Mouse (Mus musculus): ENCODE results near the gene Samd3.

Samd3 gene

DNA sequence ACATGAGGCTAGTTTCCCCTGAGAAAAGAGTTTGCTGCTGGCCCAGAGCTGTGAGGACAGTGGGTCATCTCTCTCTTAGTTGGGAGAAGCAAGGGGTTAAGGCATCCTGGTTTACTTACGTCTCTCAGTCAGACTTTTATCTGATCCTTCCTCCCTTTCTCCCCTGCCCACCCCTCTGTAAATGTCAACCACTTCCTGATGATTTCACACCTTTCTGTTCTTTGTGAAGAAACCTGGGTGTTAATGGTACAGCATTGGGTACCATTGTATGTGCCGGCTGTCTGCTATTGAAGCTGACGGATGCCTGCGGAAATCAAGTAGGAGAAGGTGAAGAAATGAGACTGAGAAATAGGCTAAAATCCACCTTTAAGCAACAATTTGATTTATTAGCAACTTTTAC is at the start of gene Samd3:
Gene Samd3, plus strand, starts transcription at position 220 of the 400 bp plus-strand sequence.
- no peak for DNase-seq (ENCODE audit: extremely low spot score)

DNA sequence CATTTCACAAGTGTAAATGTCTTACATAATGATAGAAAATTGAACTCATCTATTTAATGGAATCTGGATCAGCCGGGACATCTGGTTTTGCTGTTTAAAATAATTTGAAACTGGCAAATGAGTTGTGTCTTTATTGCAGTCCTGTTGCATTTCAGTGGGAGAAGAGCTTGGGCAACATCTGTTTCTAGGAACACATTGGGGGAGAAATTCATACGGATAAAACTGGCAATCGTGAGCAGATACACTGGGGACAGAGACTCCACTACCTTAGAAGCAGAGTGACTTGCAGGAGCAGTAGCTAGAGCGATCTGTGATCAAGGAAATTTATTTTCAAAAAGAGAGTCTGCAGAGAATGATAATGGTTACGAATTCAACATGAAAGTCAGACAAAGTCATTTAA is 44.2 kb upstream of the Samd3 start:
- no peak for DNase-seq (ENCODE audit: extremely low spot score)

DNA sequence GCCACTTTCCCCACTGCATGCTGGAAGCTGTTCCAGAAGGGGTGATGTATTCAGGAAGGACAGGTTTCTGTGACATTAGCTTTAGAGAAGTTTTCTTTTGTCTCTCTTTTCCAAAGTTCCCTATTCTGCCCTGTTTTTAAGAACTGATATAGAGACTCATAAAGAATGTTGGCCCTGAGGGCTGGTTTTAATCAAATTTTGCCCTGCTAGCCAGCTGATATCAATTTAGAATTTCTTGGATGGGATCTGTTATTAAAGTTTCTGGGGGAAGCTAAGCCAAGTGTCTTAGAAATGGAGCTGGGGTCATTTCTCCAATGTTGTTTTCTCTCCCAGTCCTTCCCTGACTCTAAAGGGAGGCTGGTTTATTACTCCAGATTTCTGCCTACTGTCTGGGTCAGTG is 38.7 kb upstream of the Samd3 start:
- DNase-seq (ENCODE audit: extremely low spot score): no peak

DNA sequence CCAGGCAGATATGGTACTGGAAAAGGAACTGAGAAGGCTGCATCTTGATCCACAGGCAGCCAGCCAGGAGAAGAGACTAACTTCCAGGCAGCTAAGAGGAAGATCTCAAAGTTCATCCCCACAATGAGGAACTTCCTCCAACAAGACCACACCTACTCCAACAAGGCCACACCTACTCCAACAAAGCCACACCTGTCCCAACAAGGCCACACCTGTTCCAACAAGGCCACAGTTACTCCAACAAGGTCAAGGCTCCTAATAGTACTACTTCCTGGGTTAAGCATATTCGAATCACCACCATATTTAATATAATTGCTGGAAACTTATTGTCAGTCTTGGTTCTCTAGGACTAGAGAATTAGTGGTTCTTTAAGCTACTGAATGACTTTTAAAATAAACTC is 34.6 kb upstream of the Samd3 start:
- no peak for DNase-seq (ENCODE audit: extremely low spot score)

DNA sequence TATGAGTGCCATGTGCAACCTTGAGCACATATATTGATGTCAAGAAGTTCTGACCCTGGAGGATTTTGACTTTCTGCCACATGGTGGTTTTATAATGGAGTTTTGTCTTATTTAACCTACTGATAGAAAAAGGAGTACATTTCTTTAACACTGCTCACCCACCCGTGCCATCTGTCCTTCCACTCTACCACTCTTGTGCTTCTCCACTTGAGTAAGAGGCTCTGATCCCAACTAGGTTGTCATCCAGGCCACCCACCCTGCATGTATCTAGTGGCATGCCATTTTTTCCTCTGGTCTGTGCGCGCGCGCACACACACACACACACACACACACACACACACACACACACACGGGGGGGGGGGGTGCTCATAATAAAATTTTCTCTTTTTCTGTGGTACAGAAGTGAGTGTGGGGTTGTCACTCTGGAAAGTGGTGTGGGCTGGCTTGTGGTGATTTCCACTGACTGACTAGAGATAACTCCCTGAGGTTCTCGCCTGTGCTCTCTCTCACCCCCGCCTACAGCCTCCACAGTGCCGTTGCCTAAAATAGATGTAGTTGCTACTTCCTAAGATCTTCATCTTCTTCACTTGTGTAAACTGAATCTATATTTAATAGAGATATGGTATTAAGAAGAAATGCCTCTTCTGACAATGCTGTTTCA is 26.7 kb upstream of the Samd3 start:
- no peak for DNase-seq (ENCODE audit: extremely low spot score)

DNA sequence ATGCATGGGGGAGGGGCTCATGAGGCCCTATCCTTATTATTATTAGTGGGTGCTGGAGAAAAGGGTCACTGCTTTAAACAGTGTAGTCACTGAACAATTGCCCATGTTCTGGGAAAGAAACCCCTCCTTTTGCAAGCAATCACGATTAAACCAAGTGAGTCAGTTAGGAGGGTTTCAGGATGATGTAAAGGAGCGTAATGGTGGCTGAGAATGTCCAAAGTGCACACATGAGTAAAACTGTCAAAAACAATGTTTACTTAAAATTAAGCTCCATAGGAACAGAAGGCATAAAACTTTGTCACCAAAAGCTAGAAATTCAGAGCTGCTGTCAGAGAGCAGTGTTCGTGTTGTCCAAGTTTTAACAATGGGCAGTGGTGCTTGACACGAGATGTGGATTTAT is 8.8 kb upstream of the Samd3 start:
- DNase-seq (ENCODE audit: extremely low spot score): no peak

DNA sequence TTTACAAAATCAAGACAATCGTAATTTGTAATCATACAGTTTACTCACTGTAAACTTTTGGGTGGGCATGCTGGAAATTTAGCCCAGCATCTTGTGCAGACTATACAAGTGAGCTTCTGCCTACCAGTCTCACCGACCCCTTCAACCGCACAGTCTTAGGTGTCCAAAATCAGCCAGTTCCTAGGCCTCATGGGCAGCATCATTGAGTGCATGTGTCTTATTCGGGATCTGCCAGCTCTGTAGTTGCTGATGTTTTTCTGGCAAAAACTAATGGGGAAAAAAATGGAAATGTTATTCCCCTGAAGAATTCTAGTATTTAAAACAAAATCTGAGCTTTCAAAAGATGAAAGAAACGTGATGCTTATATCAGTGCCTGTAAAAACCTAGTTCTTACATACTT is 3.3 kb upstream of the Samd3 start:
- DNase-seq (ENCODE audit: extremely low spot score): no peak

DNA sequence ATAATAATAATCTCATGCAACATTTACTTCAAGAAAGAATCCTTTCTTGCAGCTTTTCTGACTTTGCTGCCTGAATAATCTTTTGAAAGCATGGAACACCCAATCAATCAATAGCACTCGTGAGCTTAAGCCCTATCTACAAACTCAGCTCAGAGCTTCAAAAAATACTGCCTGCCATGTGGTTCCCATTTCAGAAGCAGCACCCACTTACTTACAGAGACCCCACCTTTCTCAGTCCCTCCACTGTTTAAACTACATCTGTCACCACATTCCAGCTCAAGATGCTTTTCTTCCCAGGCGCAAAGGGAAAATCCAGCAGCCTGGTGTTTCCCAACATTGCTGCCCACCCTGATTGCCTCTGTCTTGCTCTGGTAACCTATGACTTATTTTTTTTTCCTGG is 2.8 kb upstream of the Samd3 start:
- no peak for DNase-seq (ENCODE audit: extremely low spot score)

DNA sequence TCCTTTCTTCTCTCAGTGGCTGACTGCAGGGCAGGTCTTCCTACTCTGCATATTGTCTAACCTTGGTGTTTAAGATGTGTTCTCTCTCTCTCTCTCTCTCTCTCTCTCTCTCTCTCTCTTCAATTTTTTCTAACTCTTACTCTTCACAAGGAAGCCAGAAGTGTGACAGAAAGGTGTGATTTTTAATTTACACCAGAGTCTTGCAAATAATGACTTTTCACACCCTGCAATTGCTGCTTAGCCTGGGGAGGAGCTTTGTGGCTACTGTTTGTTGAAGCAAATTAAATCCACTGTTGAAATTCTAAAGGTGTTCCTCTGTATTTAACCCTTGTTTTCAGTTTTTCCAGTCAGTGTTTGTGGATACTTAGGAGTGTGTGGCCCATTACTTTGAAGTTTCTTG is 1.3 kb upstream of the Samd3 start:
- DNase-seq (ENCODE audit: extremely low spot score): no peak

DNA sequence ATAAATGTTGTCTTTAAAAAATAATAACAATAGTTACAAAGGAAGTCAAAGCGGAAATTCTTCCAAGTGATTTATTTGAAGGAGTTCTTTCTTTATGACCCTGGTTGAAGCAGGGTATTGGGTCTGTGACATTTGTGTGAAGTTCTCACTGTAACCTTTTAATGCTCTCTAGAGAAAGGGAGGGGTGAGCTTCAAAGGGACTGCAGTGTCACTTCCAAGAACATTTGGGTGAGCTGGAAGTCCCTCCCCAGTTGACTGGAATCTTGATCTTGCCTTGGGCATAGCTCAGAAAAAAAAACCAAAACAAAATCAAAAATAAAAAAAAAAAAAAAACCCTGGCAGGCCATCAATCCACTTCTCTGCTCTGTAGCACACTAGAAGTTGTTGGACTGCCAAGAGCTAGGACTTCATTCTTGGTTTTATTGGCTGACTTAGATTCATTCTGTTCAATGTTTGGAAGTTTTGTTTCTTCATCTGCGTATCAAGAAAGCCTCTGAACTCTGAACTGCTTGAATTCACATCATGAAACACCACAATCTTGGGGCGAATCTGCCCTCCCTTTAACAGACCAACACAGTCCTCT is 2.7 kb downstream of the Samd3 start:
- no peak for DNase-seq (ENCODE audit: extremely low spot score)

DNA sequence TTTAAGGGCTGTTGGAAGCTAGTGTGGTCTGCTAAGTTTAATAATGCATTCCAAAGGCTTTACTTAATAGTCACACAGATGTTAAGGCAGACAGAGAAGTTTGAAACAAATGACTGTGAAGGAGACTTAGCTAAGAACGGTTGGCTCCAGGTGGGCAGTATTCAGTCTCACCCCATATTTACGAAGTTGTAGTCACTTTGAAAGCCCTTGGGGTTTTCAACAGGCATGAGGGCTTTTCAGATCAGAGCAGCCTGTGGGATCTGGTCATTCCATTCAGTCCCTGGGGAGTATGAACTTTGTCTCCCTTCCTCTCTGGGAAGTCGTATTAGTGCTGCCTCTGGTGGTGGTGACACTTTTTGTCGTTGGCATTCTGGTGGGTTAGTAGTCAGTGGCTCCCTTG is 9.1 kb downstream of the Samd3 start:
- DNase-seq (ENCODE audit: extremely low spot score): no peak

DNA sequence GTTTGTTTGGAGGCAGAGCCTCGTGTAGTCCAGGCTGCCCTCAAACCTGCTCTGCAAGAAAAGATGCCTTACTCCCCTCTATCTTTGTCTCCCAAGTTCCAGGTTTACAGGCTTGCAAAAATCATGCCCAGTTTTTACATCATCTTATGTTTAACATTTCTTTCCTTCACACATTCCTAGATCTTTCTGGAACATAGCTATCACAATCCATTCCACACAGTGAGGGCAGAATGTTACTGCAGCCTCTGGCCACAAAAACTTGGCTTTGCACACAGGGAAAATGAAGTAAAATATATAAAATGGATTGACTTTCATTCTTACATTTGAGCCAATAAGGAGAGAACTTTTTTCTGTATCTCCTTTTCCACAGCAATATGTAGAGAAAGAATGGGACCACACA is 9.6 kb downstream of the Samd3 start:
- no peak for DNase-seq (ENCODE audit: extremely low spot score)

DNA sequence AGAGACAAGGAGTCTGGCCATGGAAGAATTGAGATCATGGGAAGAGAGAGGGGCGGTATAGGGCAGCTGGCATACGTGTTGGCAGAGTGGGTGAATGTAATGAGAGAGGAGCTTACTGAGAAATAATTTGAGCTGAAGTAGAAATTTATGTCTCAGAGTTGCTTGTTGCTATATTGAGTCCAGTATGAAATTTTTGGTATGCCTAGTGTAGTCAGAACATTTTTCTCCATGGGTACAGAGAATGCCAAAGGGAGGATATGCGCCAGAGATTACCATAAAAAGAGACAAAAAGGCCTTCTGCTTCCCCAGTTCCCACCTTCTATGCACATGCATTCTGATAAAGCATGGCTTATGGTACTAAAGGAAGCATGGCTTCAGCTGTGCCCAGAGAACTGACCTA is 13.7 kb downstream of the Samd3 start:
- no peak for DNase-seq (ENCODE audit: extremely low spot score)

DNA sequence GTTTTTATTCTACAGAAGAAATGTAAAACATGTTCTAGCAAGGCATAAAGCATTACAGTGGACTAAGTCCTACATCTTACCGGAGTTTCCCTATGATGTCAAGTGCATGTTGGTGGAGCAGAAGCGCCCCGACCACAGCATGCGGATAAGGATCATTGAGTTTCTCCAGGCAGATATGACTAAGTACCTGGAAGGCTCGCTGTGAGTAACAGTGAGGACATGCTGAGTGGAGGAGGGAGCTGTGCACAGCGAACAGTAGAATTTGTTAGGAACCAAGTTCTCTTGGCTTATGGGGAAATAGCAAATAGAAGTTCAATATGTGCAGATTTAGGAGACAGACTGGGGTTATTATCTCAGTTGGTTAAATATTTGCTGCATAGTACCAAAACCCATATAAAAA is 15.0 kb downstream of the Samd3 start:
- DNase-seq (ENCODE audit: extremely low spot score): no peak

DNA sequence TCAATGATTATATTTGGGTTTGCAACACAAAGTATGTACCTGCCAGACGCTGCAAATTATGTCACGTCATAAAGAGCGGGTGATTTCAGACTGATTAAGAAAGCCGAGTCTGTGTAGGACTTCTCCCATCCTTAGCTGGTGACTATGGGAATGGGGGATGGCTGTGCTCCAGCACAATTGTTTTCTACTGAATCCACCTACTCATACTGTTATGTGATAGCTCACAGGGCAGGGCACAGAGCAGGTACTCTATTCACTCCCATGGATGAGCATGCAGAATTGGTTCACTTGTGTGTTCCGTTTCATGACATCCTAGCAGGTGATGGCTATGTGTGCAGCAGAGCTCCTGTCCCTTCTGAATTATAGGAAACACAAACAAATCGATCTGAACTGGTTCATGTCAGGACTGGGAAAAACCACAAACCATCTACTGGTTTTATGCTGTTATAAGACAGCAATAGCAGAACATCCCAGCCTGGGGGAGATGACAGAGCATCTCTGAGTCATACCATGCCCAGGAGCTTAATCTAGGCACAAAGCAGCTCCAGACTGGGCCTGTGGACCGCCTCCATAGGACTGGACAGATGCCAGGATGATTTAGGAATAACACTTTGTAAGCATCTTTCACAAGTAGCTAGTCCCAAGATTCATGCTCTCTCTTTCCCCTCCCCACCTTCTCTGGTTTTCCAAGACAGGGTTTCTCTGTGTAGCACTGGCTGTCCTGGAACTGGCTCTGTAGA is 20.1 kb downstream of the Samd3 start:
- DNase-seq (ENCODE audit: extremely low spot score): no peak

DNA sequence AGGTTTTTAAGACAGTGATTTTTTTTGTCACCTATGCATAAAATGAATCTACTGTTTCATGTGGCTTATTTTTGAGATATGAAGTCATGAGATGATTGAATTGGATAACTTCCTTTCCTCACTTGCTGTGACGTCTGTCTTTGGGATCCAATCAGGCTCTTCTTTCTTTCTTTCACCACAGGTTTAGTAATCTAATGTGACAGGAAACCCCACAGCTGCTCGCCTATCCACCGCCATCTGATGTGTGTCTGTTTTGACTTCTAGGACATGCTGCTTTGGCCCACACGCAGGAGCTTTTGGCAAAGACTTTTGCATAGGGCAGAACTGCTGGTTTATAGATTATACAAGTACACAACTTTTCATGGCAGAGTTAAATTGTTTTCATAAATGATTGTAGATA is 30.4 kb downstream of the Samd3 start:
- DNase-seq (ENCODE audit: extremely low spot score): no peak

DNA sequence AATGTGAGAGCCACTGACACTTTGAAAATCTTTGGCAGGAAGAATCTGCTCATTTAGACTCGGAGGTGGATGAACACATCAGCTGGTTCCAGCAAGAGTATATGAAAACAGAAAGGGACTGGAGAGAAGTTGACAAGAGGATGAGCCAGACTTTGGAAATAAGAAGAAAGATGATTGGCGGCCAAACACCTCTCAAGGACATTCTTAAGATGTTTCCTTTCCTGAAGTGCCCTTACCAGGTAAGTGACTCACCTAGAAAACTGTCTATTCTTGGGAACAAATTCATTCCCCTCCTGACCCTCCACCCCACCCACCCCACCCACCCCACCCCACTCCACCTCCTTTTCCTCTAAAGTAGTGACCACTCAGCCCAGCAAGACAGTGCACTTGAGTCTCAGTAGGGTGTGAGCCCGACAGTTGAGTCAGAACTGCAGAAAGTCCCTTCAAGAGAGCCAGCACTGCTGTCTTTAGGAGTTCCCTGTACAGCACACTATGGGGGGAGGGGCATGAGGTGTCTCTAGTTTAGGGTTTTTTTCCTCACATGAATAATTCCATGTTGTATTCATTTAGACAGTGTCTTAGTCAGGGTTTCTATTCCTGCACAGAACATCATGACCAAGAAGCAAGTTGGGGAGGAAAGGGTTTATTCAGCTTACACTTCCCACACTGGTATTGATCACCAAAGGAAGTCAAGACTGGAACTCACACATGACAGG is 34.4 kb downstream of the Samd3 start:
- DNase-seq (ENCODE audit: extremely low spot score): no peak

DNA sequence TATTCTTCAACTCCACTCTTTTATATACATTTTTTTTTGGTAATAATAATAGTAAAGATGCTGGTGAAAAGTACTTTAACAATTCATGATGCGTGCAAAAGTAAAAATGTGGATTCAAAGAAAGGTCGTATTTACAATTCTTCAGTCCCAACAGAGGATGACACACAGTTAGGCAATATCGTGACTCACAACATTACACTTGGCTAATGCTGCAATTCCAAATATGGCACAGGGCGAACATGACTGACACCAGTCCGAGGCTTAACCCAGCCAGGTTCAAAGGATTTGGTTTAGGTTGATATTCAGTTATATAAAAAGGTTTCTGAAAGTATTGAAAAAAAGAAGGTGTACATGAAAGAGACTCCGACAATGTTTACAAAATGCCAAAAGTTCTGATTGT is 45.9 kb downstream of the Samd3 start:
- no peak for DNase-seq (ENCODE audit: extremely low spot score)

DNA sequence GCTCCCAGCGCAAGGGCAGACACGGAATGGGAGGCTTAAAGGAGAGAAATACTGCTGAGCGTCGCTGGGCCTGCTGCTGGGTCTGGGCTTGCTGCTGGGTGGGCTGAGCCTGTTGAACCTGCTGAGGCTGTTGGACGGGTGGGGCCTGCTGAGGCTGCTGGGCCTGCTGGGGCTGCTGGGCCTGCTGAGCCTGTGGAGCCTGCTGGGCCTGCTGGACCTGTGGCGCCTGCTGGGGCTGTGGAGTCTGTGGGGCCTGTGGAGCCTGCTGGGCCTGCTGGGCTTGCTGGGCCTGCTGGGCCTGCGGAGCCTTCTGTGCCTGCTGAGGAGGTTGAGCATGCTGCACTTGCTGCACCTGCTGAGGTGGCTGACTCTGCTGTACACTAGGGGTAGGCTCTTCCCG is 50.5 kb downstream of the Samd3 start:
- no peak for DNase-seq (ENCODE audit: extremely low spot score)

DNA sequence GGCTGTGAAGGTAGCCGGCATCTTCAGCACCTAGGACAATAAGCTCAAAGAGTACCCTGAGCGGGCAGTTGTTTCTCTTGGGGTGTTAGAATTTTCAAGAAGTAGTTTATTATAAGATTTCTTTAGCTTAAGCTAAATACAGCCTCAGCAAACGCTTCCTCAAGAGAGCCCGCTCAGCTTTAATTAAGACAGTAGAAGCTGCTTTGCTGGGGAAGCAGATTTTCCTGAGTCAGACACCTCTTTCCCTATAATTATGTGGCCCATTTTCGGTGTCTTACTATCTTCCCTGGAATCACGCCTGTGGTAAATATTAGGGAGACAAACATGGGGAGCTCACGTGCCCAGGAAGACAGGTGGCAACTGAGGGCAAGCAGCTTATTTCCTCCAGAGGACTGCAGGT is 57.6 kb downstream of the Samd3 start:
- no peak for DNase-seq (ENCODE audit: extremely low spot score)

DNA sequence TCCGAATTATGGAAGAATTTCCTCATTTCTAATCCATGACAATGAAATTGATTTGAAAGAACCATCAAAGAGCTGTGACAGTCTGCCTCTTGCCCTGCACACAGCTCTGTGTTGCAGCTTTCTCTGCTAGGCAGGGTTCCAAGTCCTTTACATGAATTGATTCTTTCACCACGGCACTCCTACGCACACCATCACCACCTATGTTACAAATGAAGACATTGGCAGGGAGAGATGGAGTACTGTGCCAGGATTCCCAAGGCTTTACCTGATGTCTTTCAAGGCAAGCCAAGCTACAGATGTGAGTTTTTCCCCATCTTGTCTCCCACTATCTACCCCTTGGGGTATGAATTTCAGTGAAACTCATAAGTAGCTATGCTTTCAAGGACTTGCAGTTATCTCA is 67.7 kb downstream of the Samd3 start:
- no peak for DNase-seq (ENCODE audit: extremely low spot score)

DNA sequence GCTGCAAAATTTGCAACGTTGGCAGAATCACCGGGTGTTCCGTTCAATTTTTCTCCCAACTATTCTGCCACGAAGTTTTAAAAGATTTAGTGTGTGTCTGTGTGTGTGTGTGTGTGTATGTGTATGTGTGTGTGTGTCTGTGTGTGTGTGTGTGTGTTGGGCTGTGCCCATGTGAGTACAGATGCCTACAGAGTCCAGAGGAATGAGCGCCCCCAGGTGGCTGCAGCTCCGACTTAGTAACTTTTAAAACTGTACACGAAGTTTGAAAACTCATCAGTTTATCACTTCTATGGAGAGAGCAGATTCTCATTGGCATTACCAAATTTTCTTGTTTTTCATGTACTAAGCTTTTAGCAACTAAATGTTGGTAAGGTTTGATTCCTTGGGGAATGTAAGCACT is 68.1 kb downstream of the Samd3 start:
- no peak for DNase-seq (ENCODE audit: extremely low spot score)

DNA sequence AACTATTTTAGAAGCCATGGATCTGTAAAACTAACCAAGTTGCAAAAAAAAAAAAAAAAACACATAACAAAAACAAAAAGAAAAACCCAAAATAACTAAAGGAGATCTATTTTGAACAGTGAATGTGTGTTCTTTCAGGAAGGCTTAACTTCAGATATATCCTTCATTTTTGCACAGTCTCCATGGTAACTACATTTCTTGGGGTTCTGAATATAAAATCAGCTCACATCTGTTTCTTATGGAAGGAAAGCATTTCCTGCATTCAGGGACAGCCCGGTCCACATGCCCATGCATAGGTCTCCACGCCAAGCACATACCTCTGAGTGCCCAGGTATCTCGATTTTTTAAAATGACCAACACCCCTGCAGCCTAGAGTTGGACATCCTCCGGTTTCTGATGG is 72.8 kb downstream of the Samd3 start:
- no peak for DNase-seq (ENCODE audit: extremely low spot score)
